Mouse (Mus musculus): ENCODE results near the gene Apold1.
A peak's percentile ranks its signal among the peaks of the same experiment; 100 is the strongest.

Gene Apold1

GRCm38 (mm10) chr6:134981231-134982062, at the start of gene Apold1:
Gene Apold1 (plus strand): TSS chr6:134981718.
- peak; percentile 34 for DNase-seq

GRCm38 (mm10) chr6:134932486-134933206, 48.9 kb upstream of the Apold1 start:
- no peak for DNase-seq

GRCm38 (mm10) chr6:134933207-134933558, 48.3 kb upstream of the Apold1 start:
- DNase-seq = no peak

GRCm38 (mm10) chr6:134934305-134934704, 47.2 kb upstream of the Apold1 start:
- no peak for DNase-seq

GRCm38 (mm10) chr6:134939781-134940180, 41.7 kb upstream of the Apold1 start:
- no peak for DNase-seq

- no peak for DNase-seq
Observed at GRCm38 (mm10) chr6:134943759-134944407, 37.6 kb upstream of the Apold1 start.

GRCm38 (mm10) chr6:134946054-134946453, 35.5 kb upstream of the Apold1 start:
- no peak for DNase-seq

- DNase-seq = no peak
Observed at GRCm38 (mm10) chr6:134946858-134947257, 34.7 kb upstream of the Apold1 start.

GRCm38 (mm10) chr6:134947311-134948087, 34.0 kb upstream of the Apold1 start:
- peak; percentile 81 for DNase-seq

- no peak for DNase-seq
Observed at GRCm38 (mm10) chr6:134948522-134949061, 32.9 kb upstream of the Apold1 start.

GRCm38 (mm10) chr6:134949241-134949640, 32.3 kb upstream of the Apold1 start:
- no peak for DNase-seq

- DNase-seq = no peak
Observed at GRCm38 (mm10) chr6:134951364-134951763, 30.2 kb upstream of the Apold1 start.

- peak; percentile 60 for DNase-seq
Observed at GRCm38 (mm10) chr6:134953976-134954375, 27.5 kb upstream of the Apold1 start.

GRCm38 (mm10) chr6:134956388-134956787, 25.1 kb upstream of the Apold1 start:
- DNase-seq = no peak

- DNase-seq = no peak
Observed at GRCm38 (mm10) chr6:134961286-134961685, 20.2 kb upstream of the Apold1 start.

- DNase-seq = no peak
Observed at GRCm38 (mm10) chr6:134961858-134962517, 19.5 kb upstream of the Apold1 start.

- no peak for DNase-seq
Observed at GRCm38 (mm10) chr6:134962518-134962893, 19.0 kb upstream of the Apold1 start.

- no peak for DNase-seq
Observed at GRCm38 (mm10) chr6:134963910-134964309, 17.6 kb upstream of the Apold1 start.

GRCm38 (mm10) chr6:134966681-134967080, 14.8 kb upstream of the Apold1 start:
- no peak for DNase-seq

- DNase-seq = no peak
Observed at GRCm38 (mm10) chr6:134968326-134968725, 13.2 kb upstream of the Apold1 start.

- no peak for DNase-seq
Observed at GRCm38 (mm10) chr6:134969498-134969897, 12.0 kb upstream of the Apold1 start.

- DNase-seq = no peak
Observed at GRCm38 (mm10) chr6:134972096-134972495, 9.4 kb upstream of the Apold1 start.

Data from kidney, adult 18-20 months (tissue).